Mouse (Mus musculus) intestine, embryonic 16.5 days (tissue): ENCODE data around the gene Hivep3. TPM values are rescaled to one million over a fixed set of nuclear protein-coding genes. Genes with fewer than 3 reads are reported as not detected.

Source experiments
- ATAC-seq: fragments of 200-750 bp; cut with Nextera tagmentation; 2 replicates; pipeline ENCODE4 v1.8.0; 2017; ENCODE audit warnings: moderate TSS enrichment, moderate library complexity
- H3K27ac ChIP-seq: fragments of 300-500 bp; sonication (generic); 2 replicates; pipeline ENCODE4 v1.5.1; 2014; ENCODE audit warnings: mild to moderate bottlenecking, low read length
- H3K27me3 ChIP-seq: fragments of 300-500 bp; sonication (generic); replicated peaks from 2 replicates; pipeline ENCODE4 v1.6.1; 2014; ENCODE audit warnings: low read length, control low read depth, mixed read lengths; ENCODE audit not compliant: control insufficient read depth, insufficient read depth
- H3K36me3 ChIP-seq: fragments of 300-500 bp; sonication (generic); 2 replicates; pipeline ENCODE4 v1.6.1; 2014; ENCODE audit warnings: low read length, control low read depth; ENCODE audit not compliant: control insufficient read depth, insufficient read depth
- H3K4me1 ChIP-seq: fragments of 300-500 bp; sonication (generic); 2 replicates; pipeline ENCODE4 v1.6.1; 2014; ENCODE audit warnings: low read length, control low read depth, mixed read lengths; ENCODE audit not compliant: control insufficient read depth, insufficient read depth
- H3K4me2 ChIP-seq: fragments of 300-500 bp; sonication (generic); 2 replicates; pipeline ENCODE4 v1.6.1; 2014; ENCODE audit warnings: low read depth, low read length, control low read depth
- H3K4me3 ChIP-seq: fragments of 300-500 bp; sonication (generic); 2 replicates; pipeline ENCODE4 v1.5.1; 2014; ENCODE audit warnings: mild to moderate bottlenecking, low read length
- H3K9ac ChIP-seq: fragments of 300-500 bp; sonication (generic); 2 replicates; pipeline ENCODE4 v1.6.1; 2014; ENCODE audit warnings: low read depth, low read length
- H3K9me3 ChIP-seq: fragments of 300-500 bp; sonication (generic); 2 replicates; pipeline ENCODE4 v1.6.1; 2016; ENCODE audit warnings: low read length, control low read depth; ENCODE audit not compliant: control insufficient read depth
- WGBS: fragments of 180-500 bp; shearing (Covaris S2); extraction: QIAGEN DNeasy Blood & Tissue Kit; methylation state at CpG from one replicate; pipeline ENCODE4 v1.1.7; 2014; 5-methylcytosine and 5-hydroxymethylcytosine counted together
- polyA plus RNA-seq: library from polyadenylated mRNA; unstranded; fragments of >200 nt; fragmentation: Nextera tagmentation; extraction: Ambion mirVana; gene quantifications from 2 replicates; pipeline ENCODE4 v1.2.1, GENCODE M21; 2015

The Hivep3 gene
- polyA plus RNA-seq, 1 experiment from 2014 or later: 4.4 TPM

DNA sequence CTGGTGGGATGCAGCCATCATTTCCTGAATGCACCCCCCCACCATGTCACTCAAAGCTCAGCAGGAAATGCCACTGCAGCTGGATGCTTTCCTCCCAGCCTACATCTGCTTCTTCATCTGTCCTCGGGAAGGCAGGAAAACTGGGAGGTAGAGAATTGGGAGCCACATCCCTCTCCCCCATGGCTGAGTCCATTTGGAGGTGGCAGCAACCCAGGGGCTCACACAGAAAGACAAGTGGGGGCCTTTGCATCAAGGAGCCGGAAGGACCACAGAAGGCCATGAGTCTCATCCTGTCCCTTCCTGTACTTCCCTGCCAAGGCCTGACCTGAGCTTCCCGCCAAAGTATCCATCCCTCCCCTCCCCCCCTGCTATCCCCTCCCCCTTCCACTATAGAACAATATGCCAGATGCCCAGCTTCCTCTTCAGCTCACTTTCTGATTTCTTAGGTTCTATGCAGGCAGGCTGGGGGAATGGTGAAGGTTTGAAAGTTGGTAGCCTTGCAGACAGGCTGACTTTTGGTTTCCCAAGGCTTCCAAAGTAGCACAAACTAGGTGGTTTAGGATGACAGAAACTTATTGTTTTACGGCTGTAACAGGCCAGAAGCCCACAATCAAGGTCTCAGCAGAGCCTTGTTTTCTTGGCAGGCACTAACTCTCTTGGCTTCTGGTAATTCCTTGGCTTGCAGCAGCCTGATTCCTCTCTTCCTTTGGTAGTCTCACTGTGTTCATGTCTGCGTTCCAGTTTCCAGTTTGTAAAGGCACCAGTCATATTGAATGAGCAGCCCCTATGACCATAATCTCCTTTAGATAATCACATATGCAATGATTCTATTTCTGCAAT lies 46.2 kb downstream of the Hivep3 start:
- no peaks in the 10 kb centered on the region for H3K36me3 ChIP-seq
- 44% methylated on average over 5 of the region's 5 CpGs for WGBS
- ATAC-seq: no peak
- no peak overlapping the region for H3K9ac ChIP-seq
- no peak overlapping the region for H3K27ac ChIP-seq
- H3K4me2 ChIP-seq: no peak overlapping the region
- H3K4me3 ChIP-seq: no peak overlapping the region
- H3K4me1 ChIP-seq: no peaks in the 10 kb centered on the region
- H3K9me3 ChIP-seq: no peaks in the 10 kb centered on the region
- H3K27me3 ChIP-seq: no peaks in the 10 kb centered on the region

DNA sequence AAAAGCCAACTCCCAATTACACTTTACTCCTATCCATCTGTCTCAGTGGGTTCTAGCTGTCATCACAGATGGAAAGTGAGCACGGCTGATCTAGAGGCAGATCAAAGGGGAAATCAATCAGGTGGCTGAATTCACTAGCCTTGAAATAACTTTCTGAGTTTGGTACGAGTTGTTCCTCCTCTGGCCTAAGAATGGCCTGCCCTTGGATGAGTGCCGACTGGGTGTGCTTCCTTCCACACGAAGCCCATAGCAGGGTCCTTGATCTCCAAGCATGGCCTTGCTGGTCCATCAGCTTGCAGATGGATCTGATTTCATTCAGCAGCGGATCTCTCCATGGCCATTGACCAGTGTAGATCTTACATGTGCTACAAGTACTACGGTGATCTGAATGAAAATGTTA lies 47.3 kb downstream of the Hivep3 start:
- Histone ChIP-seq H3K9ac (no peak overlapping the region), H3K4me2 (no peak overlapping the region), H3K4me3 (no peak overlapping the region), H3K27me3 (no peaks in the 10 kb centered on the region), H3K4me1 (no peaks in the 10 kb centered on the region), H3K27ac (no peak overlapping the region), H3K36me3 (no peaks in the 10 kb centered on the region), H3K9me3 (no peaks in the 10 kb centered on the region)
- no peak for ATAC-seq
- 82% methylated on average over 6 of the region's 6 CpGs for WGBS

DNA sequence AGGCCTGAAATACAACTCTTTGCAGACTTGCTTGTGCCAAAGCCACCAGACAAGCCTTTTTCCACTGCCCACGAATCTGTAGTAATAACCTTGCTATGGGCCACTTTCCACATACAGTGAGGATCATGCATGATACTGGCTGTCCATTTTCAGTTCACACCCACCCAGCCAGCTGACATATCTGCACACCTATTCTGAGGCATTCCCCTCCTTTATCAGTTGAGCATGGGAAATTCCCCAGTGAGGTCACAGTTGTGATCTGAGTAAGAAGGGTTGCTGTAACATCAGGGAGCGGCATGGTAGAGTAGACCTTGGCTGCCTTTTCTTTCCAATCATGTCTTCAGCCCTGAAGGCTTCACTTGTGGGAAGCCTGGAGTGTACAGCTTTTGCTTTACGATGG lies 51.4 kb downstream of the Hivep3 start:
- Histone ChIP-seq H3K4me1 (no peaks in the 10 kb centered on the region), H3K9ac (no peak overlapping the region), H3K4me2 (no peak overlapping the region), H3K4me3 (no peak overlapping the region), H3K27ac (no peak overlapping the region), H3K9me3 (no peaks in the 10 kb centered on the region), H3K36me3 (no peaks in the 10 kb centered on the region), H3K27me3 (no peaks in the 10 kb centered on the region)
- ATAC-seq: no peak
- WGBS: 88% methylated on average over 3 of the region's 3 CpGs

DNA sequence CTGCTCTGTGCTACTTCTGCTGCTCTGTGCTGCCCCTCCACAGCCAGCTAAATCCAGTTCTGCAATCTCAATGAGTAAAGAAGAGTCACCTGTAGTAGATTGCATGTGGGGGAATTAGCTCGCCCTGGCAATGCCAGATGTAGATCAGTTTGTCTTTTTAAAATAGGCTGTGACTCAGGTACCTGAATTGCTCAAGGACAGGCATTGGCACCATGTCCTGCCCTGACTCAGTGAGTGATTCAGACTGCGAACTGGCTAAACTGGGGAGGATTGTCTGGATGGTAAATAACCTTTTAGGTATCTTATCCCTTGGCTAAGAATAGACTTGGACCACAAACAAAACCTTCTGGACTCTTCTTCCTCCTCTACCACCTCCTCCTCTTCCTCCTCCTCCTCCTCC lies 52.7 kb downstream of the Hivep3 start:
- Histone ChIP-seq H3K9ac (no peak overlapping the region), H3K4me1 (no peaks in the 10 kb centered on the region), H3K4me3 (no peak overlapping the region), H3K4me2 (no peak overlapping the region), H3K27me3 (no peaks in the 10 kb centered on the region), H3K36me3 (no peaks in the 10 kb centered on the region), H3K27ac (no peak overlapping the region), H3K9me3 (no peaks in the 10 kb centered on the region)
- WGBS: 76% methylated on average over 2 of the region's 2 CpGs
- ATAC-seq: no peak

DNA sequence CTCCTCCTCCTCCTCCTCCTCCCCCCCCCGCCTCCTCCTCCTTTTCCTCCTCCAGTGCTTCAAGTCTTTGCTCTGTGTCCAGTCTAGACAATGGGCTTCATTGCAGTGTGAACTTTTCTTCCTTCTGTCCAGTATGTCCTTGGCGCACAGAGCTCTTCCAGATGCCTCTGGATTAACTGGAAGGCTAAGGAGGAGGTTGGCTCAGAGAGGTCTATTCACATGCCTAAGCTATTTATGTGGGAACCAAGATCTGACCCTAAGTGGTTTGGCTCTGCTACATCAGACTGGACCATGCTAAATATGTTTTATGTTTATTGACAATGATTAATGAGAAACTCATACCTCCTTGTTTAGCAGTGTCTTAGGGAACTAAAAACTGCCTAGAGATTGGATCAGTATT lies 53.1 kb downstream of the Hivep3 start:
- no peaks in the 10 kb centered on the region for H3K27me3 ChIP-seq
- H3K4me3 ChIP-seq: no peak overlapping the region
- no peaks in the 10 kb centered on the region for H3K9me3 ChIP-seq
- H3K27ac ChIP-seq: no peak overlapping the region
- no peaks in the 10 kb centered on the region for H3K36me3 ChIP-seq
- H3K4me2 ChIP-seq: no peak overlapping the region
- 69% methylated on average over 1 of the region's 2 CpGs for WGBS
- no peak overlapping the region for H3K9ac ChIP-seq
- no peak for ATAC-seq
- H3K4me1 ChIP-seq: no peaks in the 10 kb centered on the region

DNA sequence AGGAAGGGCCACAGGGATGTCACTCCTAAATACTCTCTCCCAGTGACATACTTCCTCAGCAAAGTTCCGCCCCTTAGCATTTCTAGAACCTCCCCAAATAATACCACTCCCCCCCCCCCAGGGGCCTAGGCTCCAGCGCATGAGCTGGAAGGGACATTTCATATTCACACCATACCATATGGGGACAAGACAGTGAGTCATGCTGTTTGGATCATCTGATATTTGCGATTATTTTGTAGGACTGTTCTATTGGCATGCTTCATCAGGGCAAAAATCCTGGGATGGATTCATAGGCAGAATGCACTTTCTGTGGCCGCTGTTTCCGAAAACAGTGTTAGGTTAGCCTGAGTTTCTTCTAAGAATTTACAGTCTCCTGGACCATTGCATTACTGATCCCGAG lies 55.2 kb downstream of the Hivep3 start:
- Histone ChIP-seq H3K36me3 (no peaks in the 10 kb centered on the region), H3K4me1 (no peaks in the 10 kb centered on the region), H3K4me2 (no peak overlapping the region), H3K9ac (no peak overlapping the region), H3K4me3 (no peak overlapping the region), H3K27me3 (no peaks in the 10 kb centered on the region), H3K27ac (no peak overlapping the region), H3K9me3 (no peaks in the 10 kb centered on the region)
- ATAC-seq: no peak
- 93% methylated on average over 6 of the region's 6 CpGs for WGBS

DNA sequence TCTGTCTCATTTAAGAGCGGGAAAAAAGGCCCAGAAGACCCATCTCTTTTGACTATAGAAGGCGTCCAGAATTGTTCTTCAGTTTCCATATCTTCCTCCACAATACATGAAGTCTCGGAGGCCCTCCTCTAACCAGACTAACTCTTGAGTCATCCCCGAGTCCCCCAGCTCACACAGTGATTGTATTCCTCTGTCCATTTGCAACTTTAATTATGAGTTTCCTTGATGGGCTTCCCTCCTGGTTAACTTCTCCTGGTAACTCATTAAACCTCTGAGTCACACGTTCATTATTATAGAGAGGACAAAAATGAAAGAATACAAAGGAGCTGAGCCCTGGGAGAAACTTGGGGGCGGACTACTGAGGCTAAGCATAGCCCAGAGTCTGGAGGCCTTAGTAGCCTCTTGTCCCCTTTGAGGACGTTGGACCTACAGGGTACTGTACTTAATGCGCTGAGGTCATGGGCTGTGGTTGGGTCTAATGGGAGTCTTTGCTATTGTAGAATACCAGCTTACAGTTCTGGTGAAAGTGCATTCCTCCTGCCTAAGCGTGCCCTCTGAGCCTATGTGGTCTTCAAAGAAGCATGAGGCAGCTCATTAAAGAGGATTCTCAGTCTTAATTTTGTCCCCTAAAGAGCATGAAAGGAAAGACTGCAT lies 56.0 kb downstream of the Hivep3 start:
- Histone ChIP-seq H3K9ac (no peak overlapping the region), H3K27me3 (no peaks in the 10 kb centered on the region), H3K4me3 (no peak overlapping the region), H3K27ac (no peak overlapping the region), H3K36me3 (no peaks in the 10 kb centered on the region), H3K9me3 (no peaks in the 10 kb centered on the region), H3K4me1 (no peaks in the 10 kb centered on the region), H3K4me2 (no peak overlapping the region)
- ATAC-seq: no peak
- WGBS: 86% methylated on average over 9 of the region's 9 CpGs

DNA sequence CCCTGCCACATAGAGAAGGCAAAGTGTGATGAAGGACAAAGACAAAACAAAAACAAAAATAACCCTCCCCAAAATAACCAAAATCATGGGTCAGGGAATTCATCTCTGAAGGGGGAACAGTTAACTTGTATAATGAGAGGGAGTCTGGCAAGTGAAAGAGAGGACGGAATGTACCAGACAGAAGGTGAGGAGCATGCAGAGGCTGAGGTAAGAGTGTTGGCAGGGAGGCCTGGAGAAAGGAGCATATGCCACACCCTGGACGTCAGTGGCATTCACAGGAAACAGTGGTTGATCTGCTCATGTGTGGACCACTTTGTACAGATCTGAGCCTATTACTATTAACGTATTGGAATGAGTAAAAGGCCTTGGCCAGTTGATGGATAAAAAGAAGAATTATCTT lies 65.3 kb downstream of the Hivep3 start:
- no peaks in the 10 kb centered on the region for H3K27me3 ChIP-seq
- H3K9me3 ChIP-seq: no peaks in the 10 kb centered on the region
- no peak for ATAC-seq
- H3K4me2 ChIP-seq: no peak overlapping the region
- H3K27ac ChIP-seq: no peak overlapping the region
- H3K36me3 ChIP-seq: no peaks in the 10 kb centered on the region
- H3K4me3 ChIP-seq: no peak overlapping the region
- WGBS: 70% methylated on average over 3 of the region's 3 CpGs
- H3K4me1 ChIP-seq: no peaks in the 10 kb centered on the region
- H3K9ac ChIP-seq: no peak overlapping the region

DNA sequence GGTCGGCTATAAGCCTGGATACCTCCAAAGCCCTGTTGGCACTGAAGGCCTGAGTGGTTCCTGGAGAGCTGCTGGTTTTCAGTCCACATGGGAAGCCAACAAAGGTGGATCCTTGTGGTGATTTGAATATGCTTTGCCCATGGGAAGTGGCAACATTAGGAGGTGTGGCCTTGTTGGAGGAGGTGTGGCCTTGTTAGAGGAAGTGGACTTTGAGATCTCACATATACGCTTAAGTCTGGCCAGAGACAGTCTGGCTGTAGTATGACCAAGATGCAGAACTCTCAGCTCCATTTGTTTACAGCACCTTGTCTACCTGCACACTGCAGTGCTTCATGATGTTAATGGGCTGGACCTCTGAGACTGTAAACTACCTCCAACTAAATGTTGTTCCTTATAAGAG lies 73.0 kb downstream of the Hivep3 start:
- Histone ChIP-seq H3K27me3 (no peaks in the 10 kb centered on the region; the same call in 1 of the 2 replicates), H3K4me1 (no peaks in the 10 kb centered on the region), H3K9me3 (no peaks in the 10 kb centered on the region), H3K4me2 (no peak overlapping the region), H3K9ac (no peak overlapping the region), H3K4me3 (no peak overlapping the region), H3K36me3 (no peaks in the 10 kb centered on the region), H3K27ac (no peak overlapping the region)
- 64% methylated on average over 2 of the region's 2 CpGs for WGBS
- ATAC-seq: peak; percentile 52; the same call in 1 of the 2 replicates
